Mouse (Mus musculus) hematopoietic stem cell, adult 5-6 weeks (primary cell): Measurements from ENCODE around the gene Tmem104. TPM values are rescaled to one million over a fixed set of nuclear protein-coding genes. Genes with fewer than 3 reads are reported as not detected.

ENCODE experiments used
- ATAC-seq, 2 experiments: fragments of 125-278 bp in 1 of 2; replicated peaks in 1 of 2; 2 replicates each; pipeline ENCODE4 v1.8.0; 2016 to 2017; ENCODE audit warnings: inconsistent platforms in 2 of 2, mild to moderate bottlenecking in 2 of 2, moderate number of reproducible peaks in 2 of 2, low read depth in 1 of 2, moderate TSS enrichment in 1 of 2; ENCODE audit not compliant: low FRiP score in 2 of 2, poor library complexity in 2 of 2, severe bottlenecking in 2 of 2, insufficient read depth in 1 of 2, low TSS enrichment in 1 of 2
- total RNA-seq: library from RNA; stranded (forward); fragments of 172-1452, 232-1000 nt; gene quantifications from 2 replicates; pipeline ENCODE4 v1.2.3, GENCODE M21; 2017

The Tmem104 gene
- total RNA-seq, 1 experiment from 2014 or later = 4.0 TPM

GRCm38 (mm10) chr11:115187693-115188092, 406 bp downstream of the Tmem104 start, which contains the start of gene Nat9:
Gene Nat9, minus strand, starts transcription at chr11:115187859.
- no peak for ATAC-seq

GRCm38 (mm10) chr11:115188539-115189231, 1.4 kb downstream of the Tmem104 start:
- peak in 1 of 2 experiments; percentile 29; a peak in 1 of 4 replicates for ATAC-seq

GRCm38 (mm10) chr11:115189304-115189703, 2.0 kb downstream of the Tmem104 start:
- peak; percentile 15 to 36; a peak in 2 of 4 replicates for ATAC-seq

DNA sequence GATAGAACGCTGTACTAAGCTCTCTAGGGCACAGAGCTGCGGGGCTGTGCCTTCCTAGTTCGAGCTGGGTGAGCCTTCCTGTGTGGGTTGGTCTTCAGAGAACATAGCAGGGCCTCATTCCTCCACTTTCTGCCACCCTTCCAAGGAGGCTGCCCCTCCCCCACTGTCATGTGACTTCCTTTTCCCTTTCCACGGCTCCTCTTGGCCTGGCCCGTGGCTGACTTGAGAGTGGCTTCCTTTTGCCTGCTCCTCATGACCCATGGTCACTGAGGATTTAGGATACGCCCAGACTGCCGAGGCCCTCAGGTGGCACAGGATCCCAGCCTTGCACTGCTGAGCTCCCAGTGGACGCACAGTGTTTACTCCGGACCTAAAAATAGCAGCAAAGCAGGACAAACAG, 4.9 kb downstream of the Tmem104 start:
- peak in 1 of 2 experiments; percentile 22; a peak in 2 of 4 replicates for ATAC-seq

DNA sequence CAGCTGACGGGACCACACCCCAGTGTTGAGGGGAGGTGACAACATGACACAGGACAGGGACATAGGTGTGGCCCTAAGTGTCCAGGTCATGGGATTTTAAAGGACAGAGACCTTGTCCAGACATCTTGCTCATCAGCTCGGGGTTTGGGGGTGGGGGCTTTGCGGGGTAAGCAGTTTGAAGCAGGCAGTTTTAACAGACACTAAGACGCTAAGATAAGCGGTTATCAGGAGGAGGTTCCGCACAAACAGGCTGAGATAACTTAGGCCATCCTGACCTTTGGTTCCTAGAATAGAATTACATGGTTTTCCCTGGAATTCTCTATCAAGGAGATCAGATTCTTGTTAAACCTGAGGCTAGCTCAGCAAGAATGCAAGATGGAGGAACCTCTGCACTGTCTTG, 7.4 kb downstream of the Tmem104 start:
- no peak for ATAC-seq

GRCm38 (mm10) chr11:115195933-115196332, 8.6 kb downstream of the Tmem104 start:
- no peak for ATAC-seq

- no peak for ATAC-seq
Observed at GRCm38 (mm10) chr11:115197558-115197957, 10.3 kb downstream of the Tmem104 start.

DNA sequence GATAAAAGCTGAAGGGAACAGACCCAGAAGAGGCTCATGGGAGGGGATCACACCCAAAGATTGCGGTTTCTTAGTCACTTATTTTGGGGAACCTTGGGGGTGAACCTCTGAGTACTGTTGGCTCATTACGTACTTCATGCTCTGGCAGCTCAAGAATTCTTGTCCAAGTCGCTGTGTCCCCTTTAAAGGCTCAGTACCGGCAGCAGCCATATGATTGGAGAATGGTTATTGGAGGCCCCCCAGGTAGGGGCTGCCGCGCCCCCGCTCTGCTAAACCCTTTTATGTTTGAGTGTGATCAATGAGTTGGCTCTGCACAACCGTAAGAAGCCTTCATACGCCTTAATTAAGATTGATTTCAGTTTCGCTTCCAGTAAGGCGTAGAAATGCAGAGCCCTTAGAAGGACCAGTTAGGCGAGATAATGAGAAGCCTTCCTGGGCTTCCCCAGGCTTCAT, 11.7 kb downstream of the Tmem104 start:
- ATAC-seq = no peak

DNA sequence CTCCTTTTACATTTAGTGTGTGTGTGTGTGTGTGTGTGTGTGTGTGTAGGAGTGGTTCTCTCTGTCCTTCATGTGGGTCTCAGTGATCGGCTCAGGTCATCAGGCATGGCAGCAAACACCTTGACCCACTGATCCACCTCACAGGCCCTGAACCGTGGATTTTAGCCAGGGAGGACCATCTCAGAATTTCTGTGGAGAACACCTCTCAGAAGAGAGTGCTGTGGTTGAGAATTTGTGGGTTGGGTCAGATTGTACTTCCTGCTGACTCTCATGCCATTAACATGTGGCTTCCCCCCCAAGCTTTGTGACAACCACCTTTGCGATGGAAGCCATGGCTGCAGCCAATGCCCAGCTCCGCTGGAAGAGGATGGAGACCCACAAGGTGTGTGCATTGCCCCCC, 13.2 kb downstream of the Tmem104 start:
- ATAC-seq = no peak

GRCm38 (mm10) chr11:115202316-115202715, 15.0 kb downstream of the Tmem104 start:
- peak; percentile 82 to 91 for ATAC-seq

GRCm38 (mm10) chr11:115202756-115203155, 15.5 kb downstream of the Tmem104 start:
- ATAC-seq = no peak

- ATAC-seq = no peak
Observed at GRCm38 (mm10) chr11:115208126-115208525, 20.8 kb downstream of the Tmem104 start.

DNA sequence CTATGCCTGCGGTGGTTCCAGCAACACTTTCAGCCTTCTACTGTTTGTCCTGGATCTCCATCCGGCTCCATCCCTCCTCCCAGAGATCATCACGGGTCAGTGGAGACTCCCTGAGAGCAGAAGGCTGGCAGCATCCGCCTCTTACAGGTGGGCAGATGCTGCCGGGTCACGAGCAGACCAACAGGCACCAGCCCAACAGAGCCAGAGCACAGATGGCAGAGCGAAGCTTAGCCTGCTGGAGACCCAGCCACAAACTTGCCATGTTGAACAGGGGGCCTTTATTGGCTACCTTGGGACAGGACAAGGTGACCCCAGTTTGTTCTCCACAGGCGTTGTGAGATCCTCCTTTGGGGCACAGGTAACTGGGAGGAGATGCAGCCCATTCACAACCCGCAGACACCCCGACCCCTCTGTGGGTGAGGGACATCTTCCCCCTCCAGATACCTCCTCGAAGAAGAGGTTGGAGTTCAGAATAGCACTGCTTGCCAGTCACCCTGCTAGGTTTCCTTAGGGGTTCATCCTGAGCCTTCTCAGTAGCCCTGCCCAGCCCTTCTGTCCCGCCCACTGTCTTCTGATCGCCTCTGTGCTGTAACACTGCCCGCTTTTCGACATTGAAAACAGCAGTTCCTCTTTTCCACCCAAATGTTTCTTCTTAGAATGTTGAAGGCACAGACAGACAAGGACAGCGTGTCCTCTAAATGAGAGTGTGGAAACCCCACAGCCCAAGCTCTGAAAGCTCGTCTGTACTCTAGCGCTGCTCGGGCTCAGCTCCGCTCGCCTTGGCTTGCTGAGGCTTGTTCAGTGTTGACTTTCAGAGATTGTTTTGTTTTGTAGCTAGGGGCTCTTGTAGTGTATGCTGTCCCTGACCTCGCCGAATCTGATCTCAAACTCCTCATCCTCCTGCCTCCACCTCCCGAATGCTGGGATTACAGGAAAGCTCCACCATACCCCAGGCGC, 21.8 kb downstream of the Tmem104 start:
- peak; percentile 86 to 87 for ATAC-seq

GRCm38 (mm10) chr11:115209958-115210357, 22.7 kb downstream of the Tmem104 start:
- ATAC-seq = no peak

GRCm38 (mm10) chr11:115212116-115212515, 24.8 kb downstream of the Tmem104 start:
- no peak for ATAC-seq

DNA sequence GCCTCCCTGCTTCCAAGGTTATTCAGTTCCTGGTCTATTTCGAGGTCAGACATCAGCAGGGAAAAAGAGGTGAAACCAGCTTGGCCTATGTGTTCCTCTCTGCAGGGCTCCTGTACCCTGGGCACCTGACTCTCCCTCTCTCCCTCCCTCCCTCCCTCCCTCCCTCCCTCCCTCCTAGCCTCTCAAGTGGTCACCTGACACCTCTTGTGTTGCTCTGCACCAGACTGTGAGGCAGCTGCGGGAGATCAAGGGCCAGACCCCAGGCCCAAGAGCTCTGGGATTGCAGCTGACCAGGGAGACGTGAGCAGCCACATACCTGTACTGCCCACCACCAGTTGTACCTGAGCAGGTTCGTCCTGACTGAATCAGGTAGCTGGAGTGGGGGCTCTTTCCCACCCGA, 27.8 kb downstream of the Tmem104 start:
- no peak for ATAC-seq

DNA sequence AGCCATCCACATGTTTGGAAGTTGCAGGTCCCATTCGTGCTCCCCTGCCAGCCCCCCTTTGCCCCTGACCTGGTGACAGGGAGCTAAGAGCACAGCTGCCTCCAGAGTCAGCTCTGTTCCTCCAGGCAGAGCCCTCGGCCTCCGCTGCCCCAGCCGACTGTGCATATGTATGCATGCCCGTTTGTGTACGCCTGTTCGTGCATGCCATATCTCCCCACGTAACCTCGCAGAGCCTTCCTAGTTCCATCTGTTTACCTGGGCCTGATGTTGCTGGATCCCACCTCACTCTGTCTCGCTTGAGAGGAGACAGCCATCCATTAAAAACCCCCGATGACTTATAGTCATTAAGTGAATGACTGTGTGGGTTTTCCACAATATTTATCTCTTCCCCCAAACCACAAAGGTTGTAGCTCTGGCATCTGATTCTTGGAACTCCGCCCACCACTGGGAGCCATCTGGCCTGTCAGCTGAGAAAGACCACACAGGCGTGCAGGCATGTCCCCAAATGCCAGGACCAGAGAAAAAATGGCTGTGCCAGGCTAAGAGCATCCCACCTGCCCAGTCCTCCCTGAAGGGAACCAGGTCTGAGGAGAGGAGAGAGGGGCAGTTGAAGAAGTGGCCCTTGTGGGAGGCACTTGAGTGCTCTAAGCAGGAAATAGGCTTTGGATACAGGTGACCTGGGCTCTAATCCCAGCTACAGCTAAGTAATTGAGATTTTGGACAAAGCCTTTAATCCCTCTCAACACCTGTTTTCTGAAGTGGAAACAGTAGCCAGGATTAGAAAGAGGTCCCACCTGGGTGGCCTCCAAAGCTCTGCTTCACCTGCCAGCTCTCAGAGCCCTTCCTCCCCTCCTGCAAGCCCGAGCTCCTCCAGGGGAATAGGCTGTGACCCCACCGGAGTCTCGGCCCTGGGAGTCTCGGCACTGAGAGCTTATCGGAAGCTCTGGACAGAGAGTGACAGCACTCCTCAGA, 30.4 kb downstream of the Tmem104 start:
- ATAC-seq = no peak
